Comparison of ENCODE assay signal across 8 mouse cellular contexts in the genomic region with DNA sequence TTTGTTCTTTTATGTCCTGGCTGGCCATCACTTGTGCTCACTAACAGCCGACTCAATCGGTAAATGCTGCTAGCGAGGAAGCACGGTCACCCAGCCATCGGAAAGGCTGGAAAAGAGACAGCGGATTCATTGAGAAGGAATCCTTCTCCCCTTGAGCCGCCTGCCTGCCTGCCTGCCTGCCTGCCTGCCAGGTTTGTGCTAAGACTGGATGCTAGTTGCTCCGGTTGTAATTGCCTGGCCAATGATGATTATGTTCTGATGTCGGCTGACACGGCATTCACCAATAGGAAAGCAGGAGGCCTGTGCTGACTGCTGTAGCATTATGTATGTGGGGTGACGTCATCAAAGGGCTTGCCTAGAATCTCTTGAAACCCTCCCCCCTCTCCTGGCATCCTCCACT. TPM values are rescaled to one million over a fixed set of nuclear protein-coding genes. Genes with fewer than 3 reads are reported as not detected.
A peak's percentile ranks its signal among the peaks of the same experiment; 100 is the strongest.
DNase-seq lines count a peak whose midpoint lies in the region; ATAC-seq and TF ChIP-seq lines count a peak whose summit lies in the region.

No protein-coding gene starts in this region.

- H3K4me1 ChIP-seq in G1E (ENCODE audit: insufficient read depth, low read depth, low read length), result peaks cover 48% of the 10 kb centered on the region
- H3K4me1 ChIP-seq in forebrain, embryonic 16.5 days (replicated peaks; ENCODE audit: control insufficient read depth, insufficient read depth, low read length), result peaks cover 33% of the 10 kb centered on the region
- H3K4me1 ChIP-seq in lung, embryonic 15.5 days, result peaks cover 30% of the 10 kb centered on the region

- H3K27ac ChIP-seq in forebrain, embryonic 16.5 days (ENCODE audit: low read length), result peak overlapping the region; percentile 99
- H3K27ac ChIP-seq in lung, embryonic 15.5 days, result peak overlapping the region; percentile 92

- H3K36me3 ChIP-seq in G1E (replicated peaks), result peaks cover 44% of the 10 kb centered on the region
- no peaks in the 10 kb centered on the region for H3K36me3 ChIP-seq in forebrain, embryonic 16.5 days (ENCODE audit: control insufficient read depth, insufficient read depth)
- H3K36me3 ChIP-seq in lung, embryonic 15.5 days, result no peaks in the 10 kb centered on the region

- WGBS in forebrain, embryonic 16.5 days, result 0% methylated on average over 11 of the region's 11 CpGs
- WGBS in lung, embryonic 15.5 days, result 0% methylated on average over 11 of the region's 11 CpGs

- H3K9ac ChIP-seq in forebrain, embryonic 16.5 days (replicated peaks; ENCODE audit: low read depth, low read length), result peak overlapping the region; percentile 97
- peak overlapping the region; percentile 44 for H3K9ac ChIP-seq in lung, embryonic 15.5 days

- H3K4me2 ChIP-seq in forebrain, embryonic 16.5 days (ENCODE audit: low read length), result peak overlapping the region; percentile 84
- peak overlapping the region; percentile 87 for H3K4me2 ChIP-seq in lung, embryonic 15.5 days

- no peak for TF ChIP-seq CTCF in G1E (IDR thresholded peaks at IDR 0.05; ENCODE audit: low read depth, low read length)

- ATAC-seq in G1E (ENCODE audit: extremely low read depth, insufficient number of reproducible peaks, low FRiP score, poor library complexity, severe bottlenecking), result peak; percentile 88
- peak; percentile 94 for ATAC-seq in forebrain, embryonic 16.5 days
- ATAC-seq in lung, embryonic 15.5 days (ENCODE audit: borderline replicate concordance, extremely low read depth, low FRiP score, low TSS enrichment), result peak; percentile 92

- H3K9me3 ChIP-seq in G1E (replicated peaks), result no peaks in the 10 kb centered on the region
- H3K9me3 ChIP-seq in forebrain, embryonic 16.5 days (ENCODE audit: control insufficient read depth, low read length), result no peaks in the 10 kb centered on the region
- no peaks in the 10 kb centered on the region for H3K9me3 ChIP-seq in lung, embryonic 15.5 days

- DNase-seq in G1E (ENCODE audit: low spot score), result peak; percentile 82
- DNase-seq in cerebellum, adult 18-20 months, result peak; percentile 89 to 96
- peak; percentile 83 for DNase-seq in heart, postnatal 4 days
- peak; percentile 94 to 97 for DNase-seq in layer of hippocampus, adult 8-10 months (ENCODE audit: low spot score in 2 of 2)
- DNase-seq in ovary, adult 18-20 months (ENCODE audit: low spot score), result peak; percentile 84
- DNase-seq in thymus, postnatal 0 days (ENCODE audit: low spot score), result peak; percentile 96

- peak overlapping the region; percentile 59; the same call in 1 of the 2 replicates for H3K4me3 ChIP-seq in G1E (ENCODE audit: low read depth, low read length)
- H3K4me3 ChIP-seq in forebrain, embryonic 16.5 days (replicated peaks; ENCODE audit: low read length), result peak overlapping the region; percentile 80
- H3K4me3 ChIP-seq in lung, embryonic 15.5 days, result peak overlapping the region; percentile 41

- no peaks in the 10 kb centered on the region for H3K27me3 ChIP-seq in G1E (ENCODE audit: insufficient read depth, low read length)
- no peaks in the 10 kb centered on the region for H3K27me3 ChIP-seq in forebrain, embryonic 16.5 days (replicated peaks; ENCODE audit: control insufficient read depth, insufficient read depth, low read length)
- H3K27me3 ChIP-seq in lung, embryonic 15.5 days, result no peaks in the 10 kb centered on the region

RNA-seq across cellular contexts. Expression of a gene that starts 4.0 kb away (rescaled TPM):
- total RNA-seq in G1E (2014; fragmentation: Nextera tagmentation) (20.4 and 20.6 TPM in 2 replicates), G1E (2017) (17.5 and 20.4 TPM in 2 replicates)
- polyA plus RNA-seq in G1E (2012), result 2.3 TPM in 2 replicates
- polyA plus RNA-seq in forebrain, embryonic 16.5 days (2015; fragmentation: Nextera tagmentation; extraction: Ambion mirVana), result 43.5 and 44.7 TPM in 2 replicates
- 1 to 10 TPM; 3.7 TPM for total RNA-seq in heart, postnatal 4 days (2021)
- 10 to 100 TPM; 28.5 to 41.2 (median 33.1) TPM for total RNA-seq in layer of hippocampus, adult 8-10 months (2022)
- 14.0 and 14.8 TPM in 2 replicates for polyA plus RNA-seq in lung, embryonic 15.5 days (2015; fragmentation: Nextera tagmentation; extraction: Ambion mirVana)
- 6.6 and 9.2 TPM in 2 replicates for polyA plus RNA-seq in thymus, postnatal 0 days (2015; fragmentation: Nextera tagmentation; extraction: Ambion mirVana)

Comparison
In these comparisons a context has a peak if more than half of its experiments do, and no peak if none do; other contexts are left out.
1. Peak in every context shown above with its lines: DNase-seq, ATAC-seq, H3K4me3 ChIP-seq and H3K27ac ChIP-seq.